Mouse (Mus musculus) layer of hippocampus, adult 8-10 months (tissue): ENCODE data around the gene Zdhhc6. TPM values are rescaled to one million over a fixed set of nuclear protein-coding genes. Genes with fewer than 3 reads are reported as not detected.

Experiments used
- DNase-seq, 2 experiments: peaks; one replicate each; pipeline ENCODE4 v3.0.0; 2022; ENCODE audit warnings: low spot score in 2 of 2
- total RNA-seq, 4 experiments: library from RNA; stranded (reverse); gene quantifications; 2 replicates each; pipeline ENCODE4 v1.2.4; 2022

Zdhhc6 gene
- total RNA-seq, 4 experiments from 2014 or later, result 26.2 to 28.9 (median 27.5) TPM

DNA sequence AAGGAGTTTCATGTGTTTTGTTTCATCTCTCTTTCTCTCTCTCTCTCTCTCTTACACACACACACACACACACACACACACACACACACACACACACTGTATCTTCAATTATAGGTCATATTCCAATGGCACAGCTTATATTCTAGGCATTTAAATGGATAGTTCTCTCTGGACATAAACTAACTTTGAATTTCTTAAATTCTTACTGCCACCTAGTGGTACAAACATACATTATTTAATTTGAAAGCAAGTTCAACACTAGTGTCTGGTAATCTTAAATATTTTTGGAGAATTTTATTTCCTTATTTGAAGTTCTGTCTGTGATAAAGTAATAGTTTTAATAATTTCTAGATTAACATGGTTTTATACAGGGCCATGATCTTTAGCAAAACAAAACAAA, 10.8 kb downstream of the Zdhhc6 start:
- DNase-seq, result no peak

DNA sequence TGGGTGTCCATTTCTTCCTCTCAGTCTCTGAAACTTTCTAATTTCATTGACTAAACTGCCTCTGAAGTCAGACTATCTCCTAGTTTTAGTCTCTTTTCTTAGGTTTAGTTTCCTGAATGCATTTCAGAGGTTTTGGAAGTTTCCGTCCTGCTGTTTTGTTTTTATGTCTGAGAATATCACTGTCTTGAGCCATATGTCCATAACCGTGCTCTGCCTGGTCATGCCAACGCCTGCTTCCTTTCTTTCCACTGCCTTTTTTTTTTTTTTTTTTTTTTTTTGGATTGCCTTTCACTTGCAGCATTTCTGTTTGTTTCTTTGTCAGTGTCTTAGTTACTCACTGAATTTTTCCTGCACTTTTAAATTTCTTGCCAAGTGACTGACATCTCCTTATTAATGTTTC, 15.3 kb downstream of the Zdhhc6 start:
- DNase-seq, result no peak

DNA sequence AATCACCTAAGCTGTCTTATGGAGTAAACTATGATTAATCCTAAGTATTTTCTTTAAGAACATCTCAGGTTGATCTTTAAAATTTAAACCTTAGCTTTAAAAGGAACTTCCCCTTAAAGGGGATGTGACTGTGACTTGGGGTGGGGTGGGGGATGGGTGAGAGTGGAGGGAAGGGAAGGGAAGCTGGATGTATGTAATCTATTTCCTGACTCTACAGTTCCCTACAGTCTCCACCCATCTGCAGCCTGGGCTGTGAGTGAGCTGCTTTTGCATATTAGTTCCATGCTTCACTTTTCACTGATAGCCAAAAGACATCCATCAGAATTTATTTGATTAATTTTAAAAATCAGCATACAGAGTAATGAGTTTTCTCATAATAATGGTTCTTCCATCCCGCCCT, 16.5 kb downstream of the Zdhhc6 start:
- no peak for DNase-seq

DNA sequence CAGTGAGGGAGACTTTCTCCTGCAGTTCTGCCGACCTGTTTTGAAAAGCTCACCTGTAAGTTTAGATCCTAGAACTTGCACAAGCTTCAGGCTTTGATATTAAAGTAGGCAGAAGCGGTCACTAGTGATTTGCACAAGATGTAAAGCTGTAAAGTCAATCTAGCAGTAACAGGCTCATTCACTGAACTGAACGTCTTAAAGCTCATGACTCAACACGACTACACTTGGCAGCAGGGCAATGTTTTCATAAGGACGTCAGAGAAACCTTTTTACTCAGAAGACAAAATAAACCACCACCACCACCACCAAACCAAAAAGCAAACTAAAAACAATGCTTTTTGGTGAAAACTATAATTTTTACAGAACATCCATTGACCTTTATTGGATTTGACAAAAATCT, 17.9 kb downstream of the Zdhhc6 start:
- DNase-seq, result no peak

DNA sequence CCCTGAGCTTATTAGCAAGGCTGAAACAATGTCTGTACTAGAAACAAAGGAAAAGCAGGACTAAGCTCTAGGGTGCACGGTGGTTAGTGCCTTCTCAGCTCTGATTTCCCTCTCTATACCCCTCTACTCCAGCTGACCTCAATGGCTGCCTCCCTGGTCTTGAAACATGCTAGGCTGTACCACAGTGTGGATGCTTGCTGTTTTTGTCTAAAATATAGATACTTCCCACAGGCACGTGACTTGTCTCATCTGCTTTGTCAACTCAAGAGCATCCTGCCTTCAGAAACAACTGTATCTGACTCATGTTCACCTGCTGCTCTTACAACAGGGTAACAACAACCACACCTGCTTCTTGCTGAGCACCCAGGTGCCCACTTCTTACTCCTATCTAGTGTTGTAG, 18.3 kb downstream of the Zdhhc6 start:
- no peak for DNase-seq

DNA sequence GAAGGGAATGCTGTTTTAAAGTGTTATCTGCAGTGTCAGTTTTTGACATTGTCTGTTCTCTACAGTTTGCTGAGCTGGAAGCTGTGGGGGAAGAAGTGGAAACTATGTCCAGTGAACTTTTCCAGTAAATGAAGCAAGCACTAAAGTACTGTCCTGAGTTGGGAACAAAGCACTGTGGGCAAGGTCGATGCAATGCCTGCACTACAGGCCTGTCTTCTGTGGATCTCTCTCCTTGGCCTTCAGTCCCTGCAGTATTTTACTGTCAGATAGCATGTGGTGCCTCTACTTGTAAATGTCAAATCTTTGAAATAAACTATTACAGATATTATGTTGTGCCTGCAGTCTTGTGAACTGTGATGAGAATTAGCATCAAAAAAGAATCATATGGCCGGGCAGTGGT, 19.5 kb downstream of the Zdhhc6 start:
- DNase-seq, result no peak

DNA sequence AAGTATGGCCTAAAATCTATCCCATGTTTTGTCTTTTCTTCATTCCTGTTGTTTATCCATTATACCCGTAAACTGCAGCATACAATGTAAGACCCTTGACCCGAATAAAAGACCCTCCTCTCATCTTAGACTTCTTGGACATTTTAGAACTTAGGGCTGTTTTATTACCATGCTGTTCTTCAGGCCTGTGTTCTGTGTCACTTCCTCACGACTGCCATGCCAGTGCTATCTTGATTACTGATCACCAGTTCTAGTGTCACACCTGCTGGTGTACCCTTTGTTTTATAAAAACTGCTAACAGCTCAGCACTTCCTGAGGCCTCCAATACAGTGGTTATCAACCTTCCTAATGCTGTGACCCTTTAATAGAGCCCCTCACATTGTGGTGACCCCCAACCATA, 20.3 kb downstream of the Zdhhc6 start:
- DNase-seq, result no peak

DNA sequence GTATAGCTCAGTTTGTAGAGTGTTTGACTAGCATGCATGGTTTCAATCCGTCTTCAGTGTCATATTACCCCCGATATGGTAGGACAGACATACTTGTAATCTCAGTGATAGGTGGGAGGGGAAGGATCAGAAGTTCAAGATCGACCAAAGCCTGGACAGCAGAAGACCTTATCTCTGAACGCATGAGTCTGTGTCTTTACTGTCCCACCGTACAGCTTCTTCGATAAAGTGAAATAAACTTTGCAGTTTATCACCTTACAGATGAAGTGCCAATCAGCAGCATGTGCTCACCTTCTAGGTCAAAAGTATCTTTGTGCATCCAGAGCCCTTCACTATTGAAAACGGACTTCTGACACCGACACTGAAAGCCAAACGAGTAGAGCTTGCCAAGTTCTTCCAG, 20.8 kb downstream of the Zdhhc6 start:
- no peak for DNase-seq

DNA sequence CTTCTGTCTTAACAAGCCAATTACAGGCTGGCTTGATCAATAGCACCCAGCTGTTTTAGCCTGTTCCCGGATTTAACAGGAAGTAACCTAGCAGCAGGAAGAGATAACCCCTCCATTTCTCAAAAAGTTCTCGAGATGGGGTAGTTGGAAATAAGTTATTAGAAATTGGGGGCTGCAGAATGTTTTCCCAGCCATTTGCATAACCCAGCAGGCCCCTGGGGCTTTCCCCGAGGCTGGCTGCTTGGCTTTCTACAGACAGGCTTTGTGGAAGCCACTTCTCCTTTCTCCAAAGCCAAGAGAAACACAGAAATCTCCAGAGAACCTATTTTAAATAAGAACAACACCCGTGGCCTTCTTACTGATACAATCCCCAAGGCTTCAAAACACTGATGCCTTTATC, 22.7 kb downstream of the Zdhhc6 start:
- DNase-seq, result no peak

DNA sequence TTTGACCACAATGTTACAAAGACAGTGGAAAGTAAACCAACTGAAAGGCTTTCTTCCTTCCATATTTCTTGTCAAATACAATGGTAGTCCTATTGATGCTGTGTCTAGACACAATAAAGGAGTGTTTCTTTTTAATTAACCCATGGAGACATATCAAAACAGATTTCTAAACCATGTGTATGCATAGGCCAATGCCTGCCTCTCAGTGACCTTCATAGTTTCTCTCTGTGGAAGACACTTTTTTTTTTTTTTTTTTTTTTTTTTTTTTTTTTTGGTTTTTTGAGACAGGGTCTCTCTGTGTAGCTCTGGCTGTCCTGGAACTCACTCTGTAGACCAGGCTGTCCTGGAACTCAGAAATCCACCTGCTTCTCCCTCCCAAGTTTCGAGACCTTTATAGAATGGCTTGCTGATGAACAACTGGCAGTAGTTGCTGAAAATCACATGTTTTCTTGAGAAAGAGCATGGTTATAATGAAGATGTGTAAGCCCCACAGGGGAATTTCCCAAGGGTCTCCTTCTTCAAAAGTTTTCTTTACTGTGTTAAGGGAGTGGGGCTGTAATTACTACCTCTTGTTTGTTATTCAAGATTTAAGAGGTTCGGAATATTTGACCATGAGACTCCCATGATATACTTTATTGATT, 23.5 kb downstream of the Zdhhc6 start:
- no peak for DNase-seq

DNA sequence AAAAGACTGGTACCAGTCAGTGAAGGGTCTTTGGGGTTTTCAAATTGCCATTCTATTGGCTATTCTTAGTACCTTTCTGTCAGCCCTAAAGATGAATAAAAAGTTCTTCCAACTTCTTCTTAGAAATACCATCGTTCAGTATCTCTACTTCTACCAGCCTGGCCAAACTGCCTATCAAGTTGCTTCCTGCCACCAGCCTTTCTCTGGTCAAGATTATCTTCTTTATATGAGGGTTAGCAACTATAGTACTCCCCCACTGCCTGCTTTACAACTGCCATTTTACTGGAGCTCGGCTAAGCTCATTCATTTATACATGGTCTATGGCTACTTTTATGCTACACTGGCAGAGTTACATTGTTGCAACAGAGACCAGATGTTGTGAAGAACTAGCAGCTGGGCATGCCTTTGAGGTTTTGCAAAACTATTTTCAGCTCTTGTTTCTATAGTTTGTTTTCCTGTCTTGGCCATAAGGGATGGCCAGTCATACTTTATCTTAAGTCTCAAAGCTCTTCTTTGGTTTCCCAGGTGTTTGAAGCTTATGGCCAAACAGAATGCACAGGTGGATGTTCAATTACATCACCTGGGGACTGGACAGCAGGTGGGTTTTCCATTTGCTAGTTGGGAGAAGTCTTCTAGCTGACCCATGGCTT, 25.1 kb downstream of the Zdhhc6 start:
- no peak for DNase-seq

DNA sequence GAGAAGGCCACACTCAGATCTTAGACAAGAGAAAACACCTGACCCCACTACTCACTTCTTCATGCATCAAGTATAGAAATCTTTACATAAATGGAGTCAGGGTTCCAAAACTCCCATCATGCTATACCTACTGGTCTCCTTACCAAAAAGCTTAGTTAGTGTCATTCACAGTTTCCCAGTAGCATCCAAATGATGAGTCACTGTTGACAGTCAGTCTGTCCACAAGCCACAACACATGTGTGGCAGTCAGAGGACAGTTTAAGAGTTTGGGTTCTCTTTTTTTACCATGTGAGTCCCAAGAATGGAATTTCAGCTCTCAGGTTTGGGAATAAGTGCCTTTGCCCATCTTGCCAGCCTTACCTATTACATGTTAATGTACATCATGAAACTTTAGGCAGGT, 26.9 kb downstream of the Zdhhc6 start:
- no peak for DNase-seq

DNA sequence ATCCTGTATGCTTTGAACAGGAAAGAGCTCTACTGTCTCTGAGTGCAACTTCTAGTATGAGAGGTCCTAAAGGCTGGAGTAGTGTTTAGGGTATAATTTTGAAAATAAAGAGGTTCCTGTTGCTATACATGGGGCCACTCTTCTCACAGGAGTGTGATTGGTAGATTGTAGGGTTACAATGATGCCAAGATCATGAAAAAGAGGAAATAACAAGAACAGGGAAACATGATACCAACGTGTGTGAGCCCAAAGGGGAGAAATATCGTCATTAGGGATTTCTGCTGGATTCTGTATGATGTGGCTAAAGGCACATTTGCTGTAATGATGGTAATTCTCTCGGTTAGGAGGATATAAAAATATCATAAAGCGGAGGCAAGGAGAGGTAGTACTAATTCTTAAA, 29.8 kb downstream of the Zdhhc6 start:
- DNase-seq, result no peak

DNA sequence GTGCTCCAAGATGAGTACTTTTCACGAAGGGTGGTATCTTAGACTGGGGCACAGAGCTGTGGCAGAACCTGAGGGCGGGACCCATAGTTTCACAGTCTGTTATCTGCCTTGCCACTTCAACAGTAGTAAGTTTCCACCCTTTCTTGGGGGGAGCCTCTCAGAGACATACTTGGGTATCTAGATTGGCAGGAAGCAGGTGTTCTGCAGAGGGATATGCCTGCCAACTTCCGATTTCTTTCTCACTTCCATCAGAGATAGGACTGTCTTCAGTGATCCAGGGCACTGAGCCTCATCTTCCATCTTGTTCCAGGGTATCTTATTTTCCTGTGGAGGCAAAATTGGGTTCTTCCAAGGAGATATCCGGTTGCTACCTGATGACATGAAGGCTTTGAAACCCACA, 31.7 kb downstream of the Zdhhc6 start:
- no peak for DNase-seq

DNA sequence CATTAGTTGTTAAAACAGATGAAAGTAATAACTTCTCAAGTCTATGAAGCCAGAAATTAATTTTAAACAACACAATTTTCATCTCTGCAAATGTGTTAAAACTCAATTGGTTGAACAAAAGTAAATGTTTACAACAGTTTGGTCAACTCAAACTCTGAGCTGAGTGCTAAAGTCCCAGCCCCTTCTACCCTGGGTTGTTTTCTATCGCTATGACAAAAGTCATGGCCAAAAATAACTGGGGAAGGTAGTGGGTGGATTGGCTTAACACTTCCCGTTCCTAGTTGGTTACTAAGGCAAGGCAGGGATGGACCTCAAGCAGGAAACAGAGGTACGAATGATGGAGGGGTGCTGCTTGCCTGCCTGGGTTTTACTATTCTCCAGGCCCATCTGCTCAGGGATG, 39.1 kb downstream of the Zdhhc6 start:
- no peak for DNase-seq

DNA sequence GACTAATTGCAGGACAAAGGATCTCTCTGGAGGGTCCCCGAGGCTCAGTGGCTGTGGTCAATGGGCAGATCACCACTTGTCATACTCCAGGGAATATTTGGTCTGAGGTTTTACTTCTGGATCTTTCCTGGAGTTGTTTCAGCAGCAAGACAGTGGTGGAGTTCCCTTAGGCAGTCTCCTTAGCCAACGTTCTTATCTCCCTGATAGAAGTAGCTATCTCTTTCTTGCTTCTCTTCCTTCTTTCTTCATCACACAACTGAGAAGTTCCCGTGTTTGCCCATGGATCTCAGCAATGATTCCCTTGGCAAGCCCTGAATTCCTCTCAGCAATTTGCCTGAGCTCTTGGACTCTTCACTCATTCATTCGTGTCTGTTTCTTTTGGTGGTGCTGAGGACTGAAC, 39.7 kb downstream of the Zdhhc6 start:
- no peak for DNase-seq

DNA sequence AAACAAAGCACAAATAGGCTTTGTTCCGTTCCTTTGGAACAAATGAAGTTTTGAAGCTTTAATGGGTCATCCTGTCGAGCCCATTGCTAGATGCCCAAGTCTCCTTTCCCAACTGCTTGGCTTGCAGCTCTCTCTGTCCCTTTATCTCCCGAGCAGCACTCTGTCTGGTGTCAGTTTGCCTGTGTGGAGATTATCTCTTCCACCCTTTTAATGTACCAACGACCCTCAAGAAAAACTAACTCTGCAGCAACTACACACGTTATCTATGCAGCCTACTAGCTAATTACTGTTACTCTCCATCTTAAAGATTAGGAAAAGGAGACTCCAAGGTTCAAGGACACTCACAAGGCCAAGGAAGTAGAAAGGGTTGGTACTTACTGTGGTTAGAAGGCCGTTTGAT, 42.5 kb downstream of the Zdhhc6 start:
- no peak for DNase-seq

DNA sequence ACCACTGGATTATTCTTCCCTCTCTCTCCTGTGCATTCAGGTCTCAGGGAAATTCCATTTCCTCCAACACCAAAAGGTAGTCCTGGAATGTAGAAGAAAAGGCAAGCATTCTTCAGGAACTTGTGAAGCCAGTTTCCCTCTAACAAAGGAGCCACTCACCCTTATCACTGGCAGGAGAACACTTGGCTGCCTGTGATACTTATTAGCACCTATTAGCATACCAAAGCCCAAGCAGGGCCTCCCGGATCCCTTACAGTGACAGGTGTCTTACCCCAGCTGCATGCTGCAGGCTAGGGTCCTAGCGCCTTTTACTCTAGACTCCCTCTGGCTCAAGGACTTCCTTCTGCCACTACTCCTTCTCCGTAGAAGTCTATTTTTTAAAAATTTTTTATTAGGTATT, 44.4 kb downstream of the Zdhhc6 start:
- DNase-seq, result no peak

DNA sequence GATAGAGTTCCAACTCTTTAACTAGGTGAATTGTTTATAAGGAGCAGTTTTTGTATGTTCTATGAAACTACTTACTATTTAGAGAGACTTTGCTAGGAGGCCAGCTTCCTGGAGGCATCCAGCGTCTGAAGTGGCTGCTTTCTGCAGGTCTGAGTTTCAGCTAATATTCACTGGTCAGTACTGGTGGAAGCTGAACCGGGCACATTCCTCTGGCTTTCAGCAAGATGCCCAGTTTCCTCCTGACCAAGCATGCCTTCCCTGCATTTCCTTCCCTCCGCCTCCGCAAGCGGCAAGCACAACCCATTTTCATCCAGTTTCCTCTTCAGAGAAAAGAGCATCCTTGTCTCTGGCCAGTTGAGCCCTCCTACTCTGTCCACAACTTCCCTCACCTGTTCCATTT, 46.8 kb downstream of the Zdhhc6 start:
- no peak for DNase-seq

DNA sequence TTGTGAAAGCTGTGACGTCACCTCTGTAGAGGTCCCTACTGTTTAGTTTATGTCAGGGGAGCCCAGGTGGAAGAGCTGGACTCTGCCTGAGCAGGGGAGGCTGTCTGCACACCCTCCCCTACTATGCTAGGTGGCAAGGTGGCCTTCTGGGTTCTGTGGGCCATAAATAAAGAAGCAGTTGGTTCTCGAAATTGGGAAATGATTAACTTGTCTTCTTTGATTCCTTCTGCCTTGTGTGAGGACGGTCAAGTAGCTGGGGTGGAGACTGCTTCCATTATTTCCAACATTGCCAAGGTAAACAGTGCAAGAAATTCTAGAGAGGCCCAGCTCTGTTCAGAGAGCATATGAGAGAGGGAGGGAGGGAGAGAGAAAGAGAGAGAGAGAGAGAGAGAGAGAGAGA, 47.7 kb downstream of the Zdhhc6 start:
- DNase-seq, result no peak

DNA sequence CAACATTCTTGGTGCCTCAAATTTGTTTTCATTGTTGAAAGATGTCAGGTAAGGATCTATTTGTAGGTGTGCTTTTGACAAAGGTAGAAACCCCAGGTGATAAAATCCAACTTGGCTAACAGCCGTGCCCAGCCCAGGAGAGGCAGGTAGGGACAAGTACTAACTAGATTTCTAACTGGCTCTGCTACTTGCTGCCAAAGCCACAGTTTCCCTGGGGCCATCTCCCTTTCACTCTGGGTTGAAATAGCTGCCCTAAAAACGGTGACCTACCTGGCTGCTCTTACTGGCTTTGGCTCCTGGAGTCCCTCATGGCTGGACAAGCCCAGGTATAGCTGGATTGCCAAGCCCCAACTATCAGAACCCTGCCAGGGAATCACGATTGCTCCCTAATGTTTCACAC, 49.0 kb downstream of the Zdhhc6 start:
- no peak for DNase-seq

DNA sequence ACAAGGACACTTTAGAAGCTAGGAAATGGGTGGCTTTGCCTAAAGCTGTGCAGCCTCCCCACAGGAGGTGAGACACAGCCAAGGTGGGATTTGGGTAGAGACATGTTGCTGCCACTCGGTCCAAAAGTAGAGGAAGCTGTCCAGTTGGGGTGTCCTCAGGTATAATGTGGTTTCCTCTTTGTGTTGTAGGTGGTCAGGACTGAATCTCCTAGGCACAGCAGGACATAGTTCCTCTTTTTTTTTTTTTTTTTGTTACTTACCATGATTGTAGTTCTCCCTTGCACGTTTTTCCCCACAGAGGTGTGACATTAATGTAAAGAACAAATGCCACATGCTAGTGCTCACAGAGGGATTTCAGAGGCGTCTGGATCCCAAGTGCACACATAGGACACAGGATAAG, 50.6 kb downstream of the Zdhhc6 start:
- no peak for DNase-seq

DNA sequence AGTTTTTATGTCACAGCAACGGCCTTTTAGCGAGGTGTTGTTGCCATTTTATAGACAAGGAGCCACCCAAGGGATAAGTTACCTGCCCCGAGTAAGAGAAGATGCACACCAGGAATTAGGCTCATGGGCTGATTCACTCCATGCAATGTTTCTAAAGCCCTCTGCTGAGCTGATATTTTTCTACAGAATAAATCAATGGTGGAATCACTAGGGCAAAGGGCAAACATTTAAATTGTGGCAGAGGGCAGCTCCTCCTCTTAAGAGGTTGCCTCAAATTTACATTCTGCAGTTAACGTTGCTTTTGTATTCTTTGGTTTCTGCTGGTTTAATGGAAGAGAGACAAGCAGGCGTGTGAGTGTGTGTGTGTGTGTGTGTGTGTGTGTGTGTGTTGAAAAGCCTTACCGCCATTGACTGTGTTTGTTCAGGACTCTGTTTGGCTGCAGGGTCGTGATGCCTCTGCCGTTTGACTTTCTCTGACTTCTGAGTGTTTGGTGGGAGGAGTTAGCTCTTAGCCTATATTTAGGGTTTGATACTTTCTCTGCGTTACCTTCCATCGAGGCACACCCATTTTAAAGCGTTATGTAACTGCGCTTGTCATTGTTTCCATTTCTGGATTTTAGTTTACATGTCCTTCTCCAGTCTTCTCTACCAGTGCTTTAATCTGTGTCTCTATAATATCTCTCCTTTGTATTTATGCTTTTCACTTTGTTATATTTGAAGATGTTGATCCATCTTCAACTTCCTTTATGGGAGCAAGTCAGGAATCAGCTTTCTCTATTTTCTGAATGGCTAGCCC, 55.2 kb downstream of the Zdhhc6 start:
- DNase-seq, result no peak
